Mouse (Mus musculus) midbrain, embryonic 13.5 days (tissue): Measurements from ENCODE around the gene S100a3. TPM values are rescaled to one million over a fixed set of nuclear protein-coding genes. Genes with fewer than 3 reads are reported as not detected.

Source experiments
- ATAC-seq: fragments of 200-750 bp; cut with Nextera tagmentation; 2 replicates; pipeline ENCODE4 v1.8.0; 2017; ENCODE audit warnings: mild to moderate bottlenecking, moderate TSS enrichment, moderate library complexity
- H3K27ac ChIP-seq: fragments of 300-500 bp; sonication (generic); 2 replicates; pipeline ENCODE4 v1.5.1; 2015; ENCODE audit warnings: inconsistent platforms, mild to moderate bottlenecking, moderate library complexity
- H3K27me3 ChIP-seq: fragments of 300-500 bp; sonication (generic); 2 replicates; pipeline ENCODE4 v1.6.1; 2015; ENCODE audit warnings: mild to moderate bottlenecking, inconsistent platforms
- H3K36me3 ChIP-seq: fragments of 300-500 bp; sonication (generic); 2 replicates; pipeline ENCODE4 v1.6.1; 2015; ENCODE audit warnings: mild to moderate bottlenecking, inconsistent platforms
- H3K4me1 ChIP-seq: fragments of 300-500 bp; sonication (generic); replicated peaks from 2 replicates; pipeline ENCODE4 v1.6.1; 2015; ENCODE audit warnings: inconsistent platforms
- H3K4me2 ChIP-seq: fragments of 300-500 bp; sonication (generic); replicated peaks from 2 replicates; pipeline ENCODE4 v1.6.1; 2015; ENCODE audit warnings: moderate library complexity, mild to moderate bottlenecking, inconsistent platforms
- H3K4me3 ChIP-seq: fragments of 300-500 bp; sonication (generic); replicated peaks from 2 replicates; pipeline ENCODE4 v1.5.1; 2015; ENCODE audit warnings: mild to moderate bottlenecking, inconsistent platforms
- H3K9ac ChIP-seq: fragments of 300-500 bp; sonication (generic); replicated peaks from 2 replicates; pipeline ENCODE4 v1.6.1; 2015; ENCODE audit warnings: mild to moderate bottlenecking, inconsistent platforms
- H3K9me3 ChIP-seq: fragments of 300-500 bp; sonication (generic); 2 replicates; pipeline ENCODE4 v1.6.1; 2016; ENCODE audit warnings: mild to moderate bottlenecking, inconsistent platforms
- WGBS: fragments of 180-500 bp; shearing (Covaris S2); methylation state at CpG from one replicate; pipeline ENCODE4 v1.1.7; 2015; 5-methylcytosine and 5-hydroxymethylcytosine counted together
- polyA plus RNA-seq: library from polyadenylated mRNA; unstranded; fragments of >200 nt; fragmentation: Nextera tagmentation; extraction: Ambion mirVana; gene quantifications from 2 replicates; pipeline ENCODE4 v1.2.1, GENCODE M21; 2015

Gene S100a3
- polyA plus RNA-seq, 1 experiment from 2014 or later: not detected

GRCm38 (mm10) chr3:90576351-90577001 lies 16.1 kb downstream of the S100a3 start:
- no peak overlapping the region for H3K4me2 ChIP-seq
- H3K4me3 ChIP-seq: no peak overlapping the region
- H3K4me1 ChIP-seq: no peaks in the 10 kb centered on the region
- H3K27me3 ChIP-seq: no peaks in the 10 kb centered on the region
- H3K36me3 ChIP-seq: no peaks in the 10 kb centered on the region
- 74% methylated on average over 10 of the region's 10 CpGs for WGBS
- no peaks in the 10 kb centered on the region for H3K9me3 ChIP-seq
- no peak overlapping the region for H3K9ac ChIP-seq
- ATAC-seq: no peak
- H3K27ac ChIP-seq: no peak overlapping the region

DNA sequence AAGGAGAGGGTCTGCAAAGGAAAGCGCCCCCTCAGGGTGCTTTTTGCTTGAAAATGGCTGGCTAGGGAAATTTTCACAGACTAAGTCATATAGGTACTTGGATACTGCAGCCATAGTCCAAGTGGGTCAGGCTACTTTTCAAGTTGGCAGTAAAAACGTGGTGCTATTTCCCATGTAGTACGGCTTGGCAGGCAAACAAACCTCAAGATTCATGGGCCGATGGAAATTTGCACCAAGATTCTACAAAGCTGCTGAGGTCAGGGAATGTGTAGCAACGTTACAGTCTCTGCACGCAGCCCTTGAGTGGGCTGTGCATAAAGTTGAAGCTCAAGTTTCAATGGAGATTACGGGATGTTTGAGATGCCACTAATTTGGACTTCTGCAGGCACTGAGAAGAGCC lies 19.1 kb downstream of the S100a3 start:
- ATAC-seq: no peak
- H3K4me2 ChIP-seq: no peak overlapping the region
- H3K4me3 ChIP-seq: no peak overlapping the region
- no peaks in the 10 kb centered on the region for H3K27me3 ChIP-seq
- WGBS: 85% methylated on average over 7 of the region's 7 CpGs
- no peaks in the 10 kb centered on the region; the same call in 1 of the 2 replicates for H3K4me1 ChIP-seq
- no peak overlapping the region for H3K9ac ChIP-seq
- H3K9me3 ChIP-seq: no peaks in the 10 kb centered on the region
- no peaks in the 10 kb centered on the region for H3K36me3 ChIP-seq
- no peak overlapping the region for H3K27ac ChIP-seq

GRCm38 (mm10) chr3:90581141-90581540 lies 20.8 kb downstream of the S100a3 start:
- no peaks in the 10 kb centered on the region; the same call in 1 of the 2 replicates for H3K4me1 ChIP-seq
- 94% methylated on average over 5 of the region's 5 CpGs for WGBS
- no peak overlapping the region for H3K27ac ChIP-seq
- H3K9me3 ChIP-seq: no peaks in the 10 kb centered on the region
- H3K4me2 ChIP-seq: no peak overlapping the region
- no peaks in the 10 kb centered on the region for H3K36me3 ChIP-seq
- H3K27me3 ChIP-seq: no peaks in the 10 kb centered on the region
- H3K4me3 ChIP-seq: no peak overlapping the region
- ATAC-seq: no peak
- no peak overlapping the region for H3K9ac ChIP-seq

DNA sequence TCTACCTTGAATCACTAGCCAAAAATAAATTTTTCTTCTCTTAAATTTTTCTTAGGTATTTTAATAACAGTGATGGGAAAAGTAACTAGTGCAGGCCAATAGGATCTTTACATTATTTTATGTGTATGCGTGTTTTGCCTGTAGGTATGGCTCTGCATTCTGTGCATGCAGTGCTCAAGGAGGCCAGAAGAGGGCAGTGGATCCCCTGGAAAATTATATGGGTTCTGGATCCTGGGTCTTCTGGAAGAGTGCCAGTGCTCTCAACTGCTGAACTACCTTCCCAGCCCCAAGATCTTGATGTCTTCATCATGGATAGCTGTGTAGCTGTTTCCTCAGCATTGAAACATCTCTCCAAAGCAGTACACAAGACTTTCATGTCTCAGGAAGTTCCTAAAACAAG lies 21.8 kb downstream of the S100a3 start:
- ATAC-seq: no peak
- 95% methylated on average over 1 of the region's 1 CpGs for WGBS
- Histone ChIP-seq H3K4me3 (no peak overlapping the region), H3K27me3 (no peaks in the 10 kb centered on the region), H3K36me3 (no peaks in the 10 kb centered on the region), H3K27ac (no peak overlapping the region), H3K4me2 (no peak overlapping the region), H3K9me3 (no peaks in the 10 kb centered on the region), H3K4me1 (no peaks in the 10 kb centered on the region; the same call in 1 of the 2 replicates), H3K9ac (no peak overlapping the region)

- Histone ChIP-seq H3K27me3 (no peaks in the 10 kb centered on the region), H3K9me3 (no peaks in the 10 kb centered on the region), H3K27ac (no peak overlapping the region), H3K4me3 (no peak overlapping the region), H3K4me2 (no peak overlapping the region), H3K4me1 (no peaks in the 10 kb centered on the region; the same call in 1 of the 2 replicates), H3K36me3 (no peaks in the 10 kb centered on the region), H3K9ac (no peak overlapping the region)
- WGBS: 91% methylated on average over 4 of the region's 4 CpGs
- no peak for ATAC-seq
These were observed 22.2 kb downstream of the S100a3 start for GRCm38 (mm10) chr3:90582556-90582955.

DNA sequence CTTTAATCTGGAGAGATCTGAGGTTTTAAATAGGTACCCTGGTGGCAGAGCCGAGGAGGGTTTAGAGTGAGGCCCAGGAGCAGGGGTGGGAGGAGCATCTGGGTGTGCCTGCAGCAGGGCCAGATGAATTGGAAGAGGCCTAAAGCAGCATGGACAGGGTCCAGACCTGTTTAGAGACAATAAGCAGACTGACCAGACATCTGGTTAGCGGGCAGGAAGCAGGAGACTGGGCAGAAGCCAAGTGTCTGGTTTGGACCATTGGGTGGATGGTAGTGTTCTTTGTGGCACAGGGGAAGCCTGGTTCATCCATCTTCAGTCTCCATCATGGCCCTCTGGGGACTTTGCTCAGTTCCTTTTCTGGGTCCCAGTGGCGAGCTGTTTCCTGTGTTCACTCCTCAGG lies 23.5 kb downstream of the S100a3 start:
- Histone ChIP-seq H3K4me3 (no peak overlapping the region), H3K36me3 (no peaks in the 10 kb centered on the region), H3K9me3 (no peaks in the 10 kb centered on the region), H3K27me3 (no peaks in the 10 kb centered on the region), H3K9ac (no peak overlapping the region), H3K4me1 (no peaks in the 10 kb centered on the region; the same call in 1 of the 2 replicates), H3K27ac (no peak overlapping the region), H3K4me2 (no peak overlapping the region)
- no peak for ATAC-seq
- whole genome bisulfite sequencing: 62% methylated on average over 3 of the region's 3 CpGs

GRCm38 (mm10) chr3:90585595-90585994 lies 25.2 kb downstream of the S100a3 start:
- 31% methylated on average over 5 of the region's 5 CpGs for WGBS
- Histone ChIP-seq H3K36me3 (no peaks in the 10 kb centered on the region), H3K4me1 (no peaks in the 10 kb centered on the region; the same call in 1 of the 2 replicates), H3K9me3 (no peaks in the 10 kb centered on the region), H3K4me3 (no peak overlapping the region), H3K27me3 (no peaks in the 10 kb centered on the region), H3K27ac (no peak overlapping the region), H3K9ac (no peak overlapping the region), H3K4me2 (no peak overlapping the region)
- peak; percentile 53 for ATAC-seq

DNA sequence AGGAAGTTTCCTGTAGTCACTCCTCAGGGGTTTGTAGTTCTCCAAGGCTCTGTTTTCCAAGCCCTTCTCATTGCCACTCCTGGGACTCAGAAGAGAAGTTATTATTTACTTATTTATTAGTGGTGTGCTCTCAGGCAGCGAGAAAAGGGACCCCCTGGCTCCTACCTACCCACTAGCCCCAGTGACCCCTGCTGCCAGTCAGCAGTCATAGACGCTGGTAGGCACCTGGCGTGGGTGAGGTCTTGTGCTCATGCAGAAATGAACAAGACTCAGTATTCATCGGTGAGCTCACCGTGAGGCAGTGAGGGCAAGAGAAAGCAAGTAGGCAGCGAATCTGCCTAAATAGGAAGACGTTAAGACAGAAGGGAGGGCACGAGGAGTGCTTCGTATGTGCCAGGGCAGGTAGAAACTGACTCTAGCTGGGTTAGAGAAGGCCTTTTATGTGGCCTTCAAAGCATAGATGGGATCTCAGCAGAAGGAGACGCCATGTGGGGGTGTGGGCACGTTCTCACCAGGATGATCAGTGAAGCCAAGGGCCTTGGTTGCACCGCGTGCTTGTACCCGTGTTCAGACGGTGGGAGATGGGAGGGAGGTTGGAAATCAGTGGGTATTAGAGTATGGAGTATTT lies 25.8 kb downstream of the S100a3 start:
- no peak overlapping the region for H3K4me3 ChIP-seq
- H3K4me1 ChIP-seq: no peaks in the 10 kb centered on the region; the same call in 1 of the 2 replicates
- no peaks in the 10 kb centered on the region for H3K9me3 ChIP-seq
- H3K27me3 ChIP-seq: no peaks in the 10 kb centered on the region
- WGBS: 87% methylated on average over 15 of the region's 15 CpGs
- H3K36me3 ChIP-seq: no peaks in the 10 kb centered on the region
- H3K4me2 ChIP-seq: no peak overlapping the region
- H3K27ac ChIP-seq: no peak overlapping the region
- ATAC-seq: no peak
- H3K9ac ChIP-seq: no peak overlapping the region

DNA sequence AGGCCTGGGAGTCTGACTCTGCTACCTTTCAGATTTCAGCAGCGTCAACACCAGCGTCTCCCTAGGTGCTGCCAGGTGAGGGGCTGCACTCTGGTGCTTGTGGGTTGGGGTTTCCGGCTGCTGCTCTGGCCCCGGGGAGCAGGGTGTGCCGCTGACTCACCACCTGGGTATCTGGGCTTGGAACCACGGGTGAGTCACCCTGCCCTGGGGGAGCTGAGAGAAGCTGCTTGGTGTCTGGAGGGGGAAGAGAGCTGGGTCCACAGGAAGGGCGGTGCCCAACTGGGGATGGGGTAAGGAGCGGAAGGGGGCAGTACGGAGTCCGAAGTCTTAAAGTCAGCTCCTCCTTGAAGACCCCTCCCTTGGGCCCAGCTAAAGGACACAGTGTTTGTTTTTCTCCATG lies 26.5 kb downstream of the S100a3 start:
- Histone ChIP-seq H3K27me3 (no peaks in the 10 kb centered on the region), H3K27ac (no peak overlapping the region), H3K9me3 (no peaks in the 10 kb centered on the region), H3K9ac (no peak overlapping the region), H3K4me1 (no peaks in the 10 kb centered on the region; the same call in 1 of the 2 replicates), H3K4me3 (no peak overlapping the region), H3K4me2 (no peak overlapping the region), H3K36me3 (no peaks in the 10 kb centered on the region)
- ATAC-seq: no peak
- WGBS: 74% methylated on average over 10 of the region's 10 CpGs

GRCm38 (mm10) chr3:90587361-90588101 lies 27.2 kb downstream of the S100a3 start:
- no peaks in the 10 kb centered on the region; the same call in 1 of the 2 replicates for H3K4me1 ChIP-seq
- H3K9ac ChIP-seq: no peak overlapping the region
- ATAC-seq: no peak
- WGBS: 90% methylated on average over 14 of the region's 14 CpGs
- no peak overlapping the region for H3K4me2 ChIP-seq
- H3K4me3 ChIP-seq: no peak overlapping the region
- no peaks in the 10 kb centered on the region for H3K36me3 ChIP-seq
- no peaks in the 10 kb centered on the region for H3K27me3 ChIP-seq
- H3K27ac ChIP-seq: no peak overlapping the region
- H3K9me3 ChIP-seq: no peaks in the 10 kb centered on the region

GRCm38 (mm10) chr3:90589390-90589789 lies 29.0 kb downstream of the S100a3 start:
- Histone ChIP-seq H3K4me3 (no peak overlapping the region), H3K27ac (no peak overlapping the region), H3K9me3 (no peaks in the 10 kb centered on the region), H3K4me2 (no peak overlapping the region), H3K4me1 (no peaks in the 10 kb centered on the region), H3K36me3 (no peaks in the 10 kb centered on the region), H3K9ac (no peak overlapping the region), H3K27me3 (no peaks in the 10 kb centered on the region)
- no peak for ATAC-seq
- WGBS: 90% methylated on average over 6 of the region's 6 CpGs

DNA sequence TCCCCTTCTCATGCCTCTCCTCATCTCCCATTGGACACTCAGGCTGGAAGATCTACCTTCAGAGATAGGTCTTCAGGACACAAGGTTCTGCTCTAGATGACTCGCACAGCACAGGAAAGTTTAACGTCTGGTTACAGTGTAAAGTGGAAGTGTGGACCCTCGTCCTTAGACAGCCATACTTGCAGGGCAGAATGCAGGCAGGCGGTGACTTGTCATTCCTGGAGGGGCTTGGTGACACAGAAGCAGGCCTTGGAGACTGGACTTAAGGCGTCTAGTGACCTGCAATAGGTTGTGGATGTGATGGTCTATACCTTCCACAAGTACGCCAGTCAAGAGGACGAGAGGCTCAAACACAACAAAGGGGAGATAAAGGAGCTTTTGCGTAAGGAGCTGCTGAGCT lies 29.6 kb downstream of the S100a3 start, which contains the start of gene S100a2:
TSS of gene S100a2 (plus strand) at position 301 of the 400 bp plus-strand sequence.
- H3K27ac ChIP-seq: no peak within 1 kb of the TSS
- WGBS: 86% methylated on average over 8 of the region's 8 CpGs
- H3K9me3 ChIP-seq: no peaks in the 10 kb centered on the region
- no peak within 1 kb of the TSS for H3K4me2 ChIP-seq
- no peaks in the 10 kb centered on the region for H3K4me1 ChIP-seq
- H3K9ac ChIP-seq: no peak within 1 kb of the TSS
- no peaks in the 10 kb centered on the region for H3K36me3 ChIP-seq
- no peaks in the 10 kb centered on the region for H3K27me3 ChIP-seq
- H3K4me3 ChIP-seq: no peak within 1 kb of the TSS
- no peak for ATAC-seq
